Mouse (Mus musculus): ENCODE data around the gene Gstz1.
"Not testable (repeated sequence)": the region's sequence is repeated elsewhere in the genome, so short reads cannot be mapped to it uniquely, and the experiment has no call there.

The Gstz1 gene

GRCm38 (mm10) chr12:87146966-87147365, at the start of gene Gstz1:
TSS of gene Gstz1 (plus strand) at chr12:87147165.
- DNase-seq (ENCODE audit: low read depth), result peak; percentile 86

- no peak for DNase-seq (ENCODE audit: low read depth)
Observed at GRCm38 (mm10) chr12:87100331-87100730, 46.6 kb upstream of the Gstz1 start.

GRCm38 (mm10) chr12:87102165-87102631, 44.8 kb upstream of the Gstz1 start, which contains the start of gene Ngb:
TSS of gene Ngb (minus strand) at chr12:87102539.
- no peak for DNase-seq (ENCODE audit: low read depth)

- DNase-seq (ENCODE audit: low read depth), result no peak
Observed at GRCm38 (mm10) chr12:87103471-87103870, 43.5 kb upstream of the Gstz1 start.

GRCm38 (mm10) chr12:87104796-87105195, 42.2 kb upstream of the Gstz1 start:
- no peak for DNase-seq (ENCODE audit: low read depth)

GRCm38 (mm10) chr12:87107357-87107977, 39.5 kb upstream of the Gstz1 start:
- DNase-seq (ENCODE audit: low read depth), result no peak

- DNase-seq (ENCODE audit: low read depth), result peak; percentile 48
Observed at GRCm38 (mm10) chr12:87121918-87122589, 24.9 kb upstream of the Gstz1 start.

- no peak for DNase-seq (ENCODE audit: low read depth)
Observed at GRCm38 (mm10) chr12:87127256-87127655, 19.7 kb upstream of the Gstz1 start.

- DNase-seq (ENCODE audit: low read depth), result no peak
Observed at GRCm38 (mm10) chr12:87130224-87130623, 16.7 kb upstream of the Gstz1 start.

- no peak for DNase-seq (ENCODE audit: low read depth)
Observed at GRCm38 (mm10) chr12:87131181-87131580, 15.8 kb upstream of the Gstz1 start.

- no peak for DNase-seq (ENCODE audit: low read depth)
Observed at GRCm38 (mm10) chr12:87131619-87132018, 15.3 kb upstream of the Gstz1 start.

- DNase-seq (ENCODE audit: low read depth), result no peak
Observed at GRCm38 (mm10) chr12:87132210-87132609, 14.8 kb upstream of the Gstz1 start.

- DNase-seq (ENCODE audit: low read depth), result no peak
Observed at GRCm38 (mm10) chr12:87132784-87133183, 14.2 kb upstream of the Gstz1 start.

- no peak for DNase-seq (ENCODE audit: low read depth)
Observed at GRCm38 (mm10) chr12:87137439-87138341, 9.3 kb upstream of the Gstz1 start.

- DNase-seq (ENCODE audit: low read depth), result no peak
Observed at GRCm38 (mm10) chr12:87138342-87138701, 8.6 kb upstream of the Gstz1 start.

GRCm38 (mm10) chr12:87138768-87139167, 8.2 kb upstream of the Gstz1 start:
- no peak for DNase-seq (ENCODE audit: low read depth)

- DNase-seq (ENCODE audit: low read depth), result no peak
Observed at GRCm38 (mm10) chr12:87142156-87142555, 4.8 kb upstream of the Gstz1 start.

GRCm38 (mm10) chr12:87147395-87148089, 577 bp downstream of the Gstz1 start, which contains the start of gene Pomt2:
TSS of gene Pomt2 (minus strand) at chr12:87147968.
- DNase-seq (ENCODE audit: low read depth), result peak; percentile 91

GRCm38 (mm10) chr12:87148136-87148535, 1.2 kb downstream of the Gstz1 start:
- no peak for DNase-seq (ENCODE audit: low read depth)

- no peak for DNase-seq (ENCODE audit: low read depth)
Observed at GRCm38 (mm10) chr12:87149471-87149870, 2.5 kb downstream of the Gstz1 start.

- not testable (repeated sequence) for DNase-seq (ENCODE audit: low read depth)
Observed at GRCm38 (mm10) chr12:87154448-87154847, 7.5 kb downstream of the Gstz1 start.

GRCm38 (mm10) chr12:87157361-87157760, 10.4 kb downstream of the Gstz1 start:
- DNase-seq (ENCODE audit: low read depth), result no peak
